Mouse (Mus musculus) forebrain, embryonic 12.5 days (tissue): ENCODE results near the gene Upk3bl. TPM values are rescaled to one million over a fixed set of nuclear protein-coding genes. Genes with fewer than 3 reads are reported as not detected.
"Not testable (repeated sequence)": the region's sequence is repeated elsewhere in the genome, so short reads cannot be mapped to it uniquely, and the experiment has no call there.

Source experiments
- ATAC-seq: fragments of 200-750 bp; cut with Nextera tagmentation; 2 replicates; pipeline ENCODE4 v1.8.0; 2017; ENCODE audit warnings: moderate TSS enrichment; ENCODE audit not compliant: low FRiP score
- H3K27ac ChIP-seq: fragments of 300-500 bp; sonication (generic); 2 replicates; pipeline ENCODE4 v1.5.1; 2016; ENCODE audit warnings: mild to moderate bottlenecking
- H3K27me3 ChIP-seq: fragments of 300-500 bp; sonication (generic); 2 replicates; pipeline ENCODE4 v1.6.1; 2016; ENCODE audit warnings: mild to moderate bottlenecking
- H3K36me3 ChIP-seq: fragments of 300-500 bp; sonication (generic); replicated peaks from 2 replicates; pipeline ENCODE4 v1.6.1; 2016; ENCODE audit warnings: mild to moderate bottlenecking
- H3K4me1 ChIP-seq: fragments of 300-500 bp; sonication (generic); 2 replicates; pipeline ENCODE4 v1.6.1; 2016
- H3K4me2 ChIP-seq: fragments of 300-500 bp; sonication (generic); 2 replicates; pipeline ENCODE4 v1.6.1; 2016; ENCODE audit warnings: mild to moderate bottlenecking, moderate library complexity
- H3K4me3 ChIP-seq: fragments of 300-500 bp; sonication (generic); replicated peaks from 2 replicates; pipeline ENCODE4 v1.5.1; 2016; ENCODE audit warnings: mild to moderate bottlenecking
- H3K9ac ChIP-seq: fragments of 300-500 bp; sonication (generic); 2 replicates; pipeline ENCODE4 v1.6.1; 2016; ENCODE audit warnings: mild to moderate bottlenecking
- H3K9me3 ChIP-seq: fragments of 300-500 bp; sonication (generic); 2 replicates; pipeline ENCODE4 v1.6.1; 2016
- WGBS: fragments of 180-500 bp; shearing (Covaris S2); methylation state at CpG from one replicate; pipeline ENCODE4 v1.1.7; 2016; 5-methylcytosine and 5-hydroxymethylcytosine counted together
- polyA plus RNA-seq: library from polyadenylated mRNA; unstranded; fragments of >200 nt; fragmentation: Nextera tagmentation; extraction: Ambion mirVana; gene quantifications from 2 replicates; pipeline ENCODE4 v1.2.1, GENCODE M21; 2016

Gene Upk3bl
- polyA plus RNA-seq, 1 experiment from 2014 or later, result 0.92 TPM

DNA sequence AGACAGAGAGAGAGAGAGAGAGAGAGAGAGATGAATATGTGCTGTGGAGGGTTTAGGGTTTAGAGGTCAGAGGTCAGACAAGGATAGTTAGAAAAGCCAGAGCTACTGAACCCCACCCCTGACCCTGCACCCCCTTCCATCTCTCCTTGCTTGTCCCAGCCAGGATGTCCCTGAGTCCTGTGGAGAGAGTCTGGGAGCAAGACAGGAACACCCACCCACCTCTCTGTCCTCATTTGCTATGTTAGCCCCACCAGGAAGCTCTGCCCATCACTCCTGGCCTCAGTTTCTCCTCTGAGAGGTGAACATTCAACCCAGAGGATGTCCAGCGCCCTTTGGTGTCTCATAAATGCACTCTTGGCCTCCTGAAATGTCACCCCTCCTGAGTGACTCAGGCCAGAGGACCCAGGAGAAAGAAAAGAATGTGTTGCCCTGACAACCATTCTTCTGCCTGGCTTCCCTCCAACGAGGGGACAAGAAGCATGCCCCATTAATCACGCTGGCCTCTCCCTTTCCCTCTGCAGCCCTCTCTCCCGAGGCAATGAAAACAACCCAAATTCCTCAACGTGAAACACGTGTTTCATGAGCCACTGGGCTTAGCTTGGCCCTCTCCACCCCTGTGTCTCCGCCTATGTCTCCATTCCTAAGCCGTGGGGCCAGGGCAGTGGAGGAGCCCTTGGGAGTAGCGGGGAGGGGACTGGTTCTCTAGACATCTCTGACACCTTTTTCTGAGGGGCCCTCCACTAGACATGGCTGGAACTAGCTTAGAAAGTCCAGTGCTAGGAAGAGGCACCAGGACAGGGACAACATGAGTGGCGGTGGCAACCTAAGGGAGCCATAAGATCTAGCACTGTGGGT lies 2.8 kb upstream of the Upk3bl start:
- peaks cover 13% of the 10 kb centered on the region for H3K4me1 ChIP-seq
- no peak overlapping the region for H3K9ac ChIP-seq
- no peaks in the 10 kb centered on the region for H3K36me3 ChIP-seq
- H3K27me3 ChIP-seq, result no peaks in the 10 kb centered on the region
- no peak overlapping the region for H3K4me3 ChIP-seq
- 4% methylated on average over 10 of the region's 10 CpGs for WGBS
- peak; percentile 61; the same call in 1 of the 2 replicates for ATAC-seq
- no peak overlapping the region for H3K4me2 ChIP-seq
- no peaks in the 10 kb centered on the region for H3K9me3 ChIP-seq
- peak overlapping the region; percentile 73 for H3K27ac ChIP-seq

DNA sequence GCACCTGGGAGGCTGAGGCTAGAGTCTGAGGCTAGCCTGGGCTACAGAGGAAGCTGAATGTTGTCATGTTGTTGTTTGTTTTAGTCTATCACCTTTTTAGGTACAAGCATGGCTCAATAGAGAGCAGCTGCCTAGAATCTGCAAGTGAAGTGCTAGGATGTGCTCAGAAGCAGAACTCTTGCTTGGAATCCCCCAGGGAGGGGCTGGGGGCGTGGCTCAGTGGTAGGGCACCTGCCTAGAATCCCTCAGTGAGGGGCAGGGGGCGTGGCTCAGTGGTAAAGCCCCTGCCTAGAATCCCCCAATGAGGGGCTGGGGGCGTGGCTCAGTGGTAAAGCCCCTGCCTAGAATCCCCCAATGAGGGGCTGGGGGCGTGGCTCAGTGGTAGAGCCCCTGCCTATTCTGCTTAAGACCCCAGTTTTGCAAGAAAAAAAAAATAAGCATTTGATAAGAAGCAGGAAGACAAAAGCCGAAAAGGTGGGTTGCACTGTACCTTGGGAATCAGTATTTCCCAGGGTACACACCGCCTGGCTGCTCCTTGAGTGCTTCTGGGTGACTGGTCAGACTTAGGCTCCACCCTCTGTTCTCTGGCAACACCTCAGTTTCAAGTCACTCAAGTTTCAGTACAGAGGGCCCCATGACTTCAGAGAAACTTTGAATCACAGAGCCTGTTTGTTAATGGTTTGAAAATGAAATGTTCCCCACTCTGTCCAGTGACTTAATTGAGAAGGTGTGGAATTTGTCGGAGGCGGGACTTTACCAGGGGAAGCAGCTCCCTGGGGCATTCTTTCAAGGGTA lies 1.2 kb upstream of the Upk3bl start:
- no peak for ATAC-seq
- Histone ChIP-seq H3K4me1 (peaks cover 13% of the 10 kb centered on the region), H3K9me3 (no peaks in the 10 kb centered on the region), H3K27me3 (no peaks in the 10 kb centered on the region), H3K27ac (no peak overlapping the region), H3K4me3 (no peak overlapping the region), H3K36me3 (no peaks in the 10 kb centered on the region), H3K4me2 (no peak overlapping the region), H3K9ac (no peak overlapping the region)
- 88% methylated on average over 8 of the region's 8 CpGs for WGBS

DNA sequence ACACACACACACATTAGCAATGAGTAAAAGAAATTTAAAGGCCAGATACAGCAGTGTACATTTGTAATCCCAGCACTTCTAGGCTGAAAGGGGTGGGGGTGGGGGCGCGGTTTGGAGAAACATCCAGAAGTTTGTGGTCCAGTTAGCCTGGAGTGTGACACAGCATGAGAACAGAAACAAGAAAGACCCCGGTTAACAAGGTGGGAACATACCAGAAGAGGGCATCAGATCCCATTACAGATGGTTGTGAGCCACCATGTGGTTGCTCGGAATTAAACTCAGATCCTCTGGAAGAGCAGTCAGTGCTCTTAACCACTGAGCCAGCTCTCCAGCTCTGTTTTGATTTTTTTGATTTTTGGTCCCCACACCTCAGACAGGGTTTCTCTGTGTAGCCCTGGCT lies 1.8 kb downstream of the Upk3bl start:
- Histone ChIP-seq H3K27ac (no peak overlapping the region), H3K4me2 (no peak overlapping the region), H3K9ac (no peak overlapping the region), H3K9me3 (no peaks in the 10 kb centered on the region), H3K4me3 (no peak overlapping the region), H3K36me3 (no peaks in the 10 kb centered on the region), H3K4me1 (peaks cover 12% of the 10 kb centered on the region), H3K27me3 (peaks cover 10% of the 10 kb centered on the region)
- 46% methylated on average over 4 of the region's 4 CpGs for WGBS
- ATAC-seq, result no peak

DNA sequence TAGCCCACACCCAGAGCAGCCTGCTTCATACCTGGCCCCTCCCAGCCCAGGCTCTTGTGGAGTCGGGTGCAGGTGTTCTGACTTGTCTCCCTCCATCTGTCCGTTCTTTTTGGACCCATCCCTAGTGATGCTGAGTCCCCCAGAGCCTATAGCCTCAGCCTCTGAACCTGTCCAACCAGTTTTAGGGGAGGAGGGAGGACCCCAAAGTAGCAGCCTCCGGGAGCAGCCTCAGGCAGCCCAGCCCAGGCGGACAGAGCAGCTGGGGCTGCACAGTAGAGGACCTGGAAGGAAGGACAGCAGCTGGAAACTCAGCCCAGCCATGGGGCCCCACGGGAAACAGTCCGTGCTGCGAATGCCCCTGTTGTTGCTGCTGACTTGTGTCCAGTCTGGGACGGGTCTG lies 2.8 kb downstream of the Upk3bl start:
- H3K27me3 ChIP-seq, result peaks cover 10% of the 10 kb centered on the region
- no peak overlapping the region for H3K9ac ChIP-seq
- H3K36me3 ChIP-seq, result no peaks in the 10 kb centered on the region
- no peak overlapping the region for H3K27ac ChIP-seq
- H3K4me1 ChIP-seq, result peaks cover 2% of the 10 kb centered on the region; the same call in 1 of the 2 replicates
- 34% methylated on average over 8 of the region's 8 CpGs for WGBS
- no peak overlapping the region for H3K4me3 ChIP-seq
- H3K4me2 ChIP-seq, result no peak overlapping the region
- no peak for ATAC-seq
- H3K9me3 ChIP-seq, result no peaks in the 10 kb centered on the region

DNA sequence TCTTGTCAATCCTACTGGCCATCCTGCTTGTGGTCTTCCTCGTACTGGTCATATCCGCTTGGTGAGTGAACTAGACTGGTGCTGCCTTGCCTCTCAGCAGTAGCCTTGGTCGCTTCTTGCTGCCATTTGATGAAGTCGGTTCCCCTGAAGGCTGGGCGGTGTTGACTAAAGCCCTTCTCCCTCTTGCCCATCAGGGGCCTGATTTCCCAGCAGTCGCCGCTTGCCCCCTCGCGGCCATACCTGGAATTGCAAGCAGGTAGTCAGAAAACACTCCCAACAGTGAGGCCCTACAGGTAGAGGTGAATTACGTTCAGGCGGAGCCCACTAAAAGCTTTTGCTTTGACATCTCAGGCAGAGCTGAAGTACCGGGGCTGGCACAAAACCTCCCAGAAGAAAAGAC lies 7.3 kb downstream of the Upk3bl start:
- no peak for ATAC-seq
- WGBS, result 12% methylated on average over 12 of the region's 12 CpGs
- H3K4me1 ChIP-seq, result no peaks in the 10 kb centered on the region
- H3K27ac ChIP-seq, result no peak overlapping the region
- H3K36me3 ChIP-seq, result no peaks in the 10 kb centered on the region
- no peak overlapping the region for H3K9ac ChIP-seq
- H3K27me3 ChIP-seq, result peaks cover 10% of the 10 kb centered on the region
- no peak overlapping the region for H3K4me2 ChIP-seq
- H3K4me3 ChIP-seq, result no peak overlapping the region
- no peaks in the 10 kb centered on the region for H3K9me3 ChIP-seq

DNA sequence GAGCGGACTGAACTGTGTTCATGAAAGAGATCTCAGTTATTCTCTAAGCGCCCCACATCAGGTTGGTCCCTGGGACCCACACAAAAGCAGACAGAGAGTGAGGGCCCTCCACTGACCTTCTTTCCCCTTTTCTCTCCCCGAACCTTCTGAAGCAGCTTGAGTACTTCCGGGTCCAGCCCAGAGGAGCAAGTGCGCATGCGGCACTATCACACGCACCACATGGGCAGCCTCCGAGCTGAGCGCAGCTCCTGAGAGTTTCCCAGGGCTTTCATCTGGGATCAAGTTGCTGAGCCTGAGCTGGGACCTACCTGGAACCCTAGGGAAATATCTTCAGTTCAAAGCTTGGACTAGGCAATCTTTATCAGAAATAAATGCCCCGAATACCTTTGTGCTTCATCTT lies 9.6 kb downstream of the Upk3bl start:
- H3K9ac ChIP-seq, result no peak overlapping the region
- ATAC-seq, result no peak
- H3K27ac ChIP-seq, result no peak overlapping the region
- no peak overlapping the region for H3K4me2 ChIP-seq
- no peaks in the 10 kb centered on the region for H3K9me3 ChIP-seq
- H3K4me1 ChIP-seq, result no peaks in the 10 kb centered on the region
- no peak overlapping the region for H3K4me3 ChIP-seq
- peaks cover 10% of the 10 kb centered on the region for H3K27me3 ChIP-seq
- H3K36me3 ChIP-seq, result no peaks in the 10 kb centered on the region
- 87% methylated on average over 10 of the region's 10 CpGs for WGBS

DNA sequence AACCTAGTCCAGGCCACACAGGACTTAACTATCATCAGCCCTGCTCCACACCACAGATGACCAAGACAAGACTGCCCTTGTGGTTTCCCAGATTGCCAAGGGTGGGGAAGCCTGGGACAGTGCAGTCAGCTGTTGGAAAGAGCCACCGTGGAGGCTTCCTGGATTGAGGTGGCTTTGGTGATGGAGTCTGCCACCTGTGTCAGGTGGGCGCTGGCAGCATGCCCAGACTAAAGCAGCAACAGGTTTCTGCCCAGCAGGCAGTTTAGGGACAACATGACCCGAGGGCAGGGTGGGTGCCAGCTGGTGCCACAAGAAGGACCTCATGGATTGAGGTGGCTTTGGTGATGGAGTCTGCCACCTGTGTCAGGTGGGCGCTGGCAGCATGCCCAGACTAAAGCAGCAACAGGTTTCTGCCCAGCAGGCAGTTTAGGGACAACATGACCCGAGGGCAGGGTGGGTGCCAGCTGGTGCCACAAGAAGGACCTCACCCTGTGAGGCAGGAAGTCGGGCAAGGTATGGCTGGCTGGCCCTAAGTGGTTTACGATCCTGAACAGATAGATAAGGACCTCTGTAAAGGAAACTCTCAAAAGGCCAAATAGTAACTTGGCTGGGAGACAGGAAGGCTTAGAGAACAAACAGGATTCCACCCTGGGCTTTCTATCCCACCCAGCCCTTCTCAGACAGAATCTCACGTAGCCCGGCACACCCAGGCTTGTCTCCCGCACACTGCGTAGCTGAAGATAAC lies 12.3 kb downstream of the Upk3bl start:
- not testable (repeated sequence) for H3K9ac ChIP-seq, H3K4me1 ChIP-seq, H3K27ac ChIP-seq, H3K36me3 ChIP-seq, H3K9me3 ChIP-seq, ATAC-seq, H3K4me2 ChIP-seq, H3K27me3 ChIP-seq, H3K4me3 ChIP-seq
- 88% methylated on average over 11 of the region's 11 CpGs for WGBS

DNA sequence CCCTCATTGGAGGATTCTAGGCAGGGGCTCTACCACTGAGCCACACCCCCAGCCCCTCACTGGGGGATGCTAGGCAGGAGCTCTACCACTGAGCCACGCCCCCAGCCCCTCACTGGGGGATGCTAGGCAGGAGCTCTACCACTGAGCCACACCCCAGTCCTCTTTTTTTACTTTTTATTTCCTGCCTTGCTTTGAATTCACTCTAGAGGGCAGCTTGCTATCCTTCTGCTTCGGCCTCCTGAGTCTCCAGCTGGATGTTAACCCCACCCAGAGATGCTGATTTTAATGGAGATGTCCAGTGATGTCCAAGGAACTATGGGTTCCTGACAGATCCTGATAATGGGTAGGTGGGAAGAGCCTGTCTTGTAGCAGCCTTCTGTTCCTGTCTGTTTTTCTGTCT lies 15.1 kb downstream of the Upk3bl start:
- 70% methylated on average over 2 of the region's 2 CpGs for WGBS
- H3K27me3 ChIP-seq, result peaks cover 5% of the 10 kb centered on the region; the same call in 1 of the 2 replicates
- no peak for ATAC-seq
- H3K9me3 ChIP-seq, result no peaks in the 10 kb centered on the region
- H3K9ac ChIP-seq, result no peak overlapping the region
- no peaks in the 10 kb centered on the region for H3K36me3 ChIP-seq
- H3K4me3 ChIP-seq, result no peak overlapping the region
- H3K4me1 ChIP-seq, result no peaks in the 10 kb centered on the region
- H3K27ac ChIP-seq, result no peak overlapping the region
- no peak overlapping the region for H3K4me2 ChIP-seq

DNA sequence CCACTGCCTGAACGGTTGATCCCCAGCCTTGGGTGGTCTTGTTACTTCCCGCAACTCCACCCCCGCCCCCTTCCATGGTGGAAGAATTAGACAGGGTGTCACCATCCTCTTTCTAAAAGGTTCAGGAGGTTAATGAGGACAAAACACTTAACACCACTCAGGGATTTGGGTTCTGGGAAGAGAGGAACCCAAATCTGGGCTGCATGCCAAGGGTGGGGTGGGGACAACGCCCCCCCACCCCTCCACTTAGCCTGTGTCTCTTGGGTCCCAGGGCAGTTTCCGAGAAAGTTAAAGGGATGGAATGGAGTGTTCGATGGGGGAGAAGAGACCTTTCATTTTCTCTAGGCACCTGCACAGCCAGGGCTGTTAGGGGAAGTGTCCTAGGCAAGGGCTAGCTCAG lies 18.8 kb downstream of the Upk3bl start:
- Histone ChIP-seq H3K36me3 (no peaks in the 10 kb centered on the region), H3K9ac (no peak overlapping the region), H3K4me2 (no peak overlapping the region), H3K4me3 (no peak overlapping the region), H3K27me3 (peaks cover 5% of the 10 kb centered on the region; the same call in 1 of the 2 replicates), H3K4me1 (peaks cover 3% of the 10 kb centered on the region; the same call in 1 of the 2 replicates), H3K9me3 (no peaks in the 10 kb centered on the region), H3K27ac (no peak overlapping the region)
- ATAC-seq, result no peak
- 66% methylated on average over 6 of the region's 6 CpGs for WGBS

DNA sequence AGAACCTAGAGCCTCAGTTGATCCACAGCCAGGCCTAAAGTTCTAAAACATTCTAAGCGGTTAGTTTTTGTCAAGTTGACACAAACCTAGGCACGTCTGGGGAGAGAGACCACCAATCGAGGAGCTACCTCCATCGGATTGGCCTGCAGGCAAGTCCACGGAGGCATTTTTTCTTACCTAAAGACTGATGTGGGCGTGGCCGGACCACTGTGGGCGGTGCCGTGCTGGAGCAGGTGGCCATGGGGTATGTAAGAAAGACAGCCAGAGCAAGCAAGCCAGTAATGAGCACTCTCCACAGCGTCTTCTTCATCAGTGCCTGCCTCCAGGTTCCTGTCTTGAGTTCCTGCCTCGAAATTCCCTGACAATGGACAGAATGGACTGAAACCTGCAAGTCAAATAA lies 19.2 kb downstream of the Upk3bl start:
- Histone ChIP-seq H3K36me3 (no peaks in the 10 kb centered on the region), H3K9ac (no peak overlapping the region), H3K9me3 (no peaks in the 10 kb centered on the region), H3K27me3 (peaks cover 5% of the 10 kb centered on the region; the same call in 1 of the 2 replicates), H3K4me2 (no peak overlapping the region), H3K4me3 (no peak overlapping the region), H3K27ac (no peak overlapping the region), H3K4me1 (peaks cover 3% of the 10 kb centered on the region; the same call in 1 of the 2 replicates)
- ATAC-seq, result no peak
- 66% methylated on average over 11 of the region's 11 CpGs for WGBS

DNA sequence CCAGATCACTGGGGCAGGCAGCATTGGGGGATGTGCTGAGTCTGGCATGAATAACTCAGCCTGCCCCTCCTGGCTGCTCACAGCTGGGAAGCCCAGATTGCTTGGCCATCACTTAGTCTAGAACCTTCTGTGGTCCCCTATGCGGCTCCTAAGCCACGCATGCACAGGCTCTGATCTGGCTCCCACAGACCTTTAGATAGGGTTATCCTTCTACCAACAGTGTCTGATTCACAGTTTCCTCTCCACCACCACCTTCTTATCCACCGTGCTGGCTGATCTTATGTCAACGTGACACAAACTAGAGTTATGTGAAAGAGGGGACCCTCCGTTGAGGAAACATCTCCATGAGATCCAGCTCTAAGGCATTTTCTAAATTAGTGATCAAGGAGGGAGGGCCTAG lies 20.8 kb downstream of the Upk3bl start:
- no peak for ATAC-seq

DNA sequence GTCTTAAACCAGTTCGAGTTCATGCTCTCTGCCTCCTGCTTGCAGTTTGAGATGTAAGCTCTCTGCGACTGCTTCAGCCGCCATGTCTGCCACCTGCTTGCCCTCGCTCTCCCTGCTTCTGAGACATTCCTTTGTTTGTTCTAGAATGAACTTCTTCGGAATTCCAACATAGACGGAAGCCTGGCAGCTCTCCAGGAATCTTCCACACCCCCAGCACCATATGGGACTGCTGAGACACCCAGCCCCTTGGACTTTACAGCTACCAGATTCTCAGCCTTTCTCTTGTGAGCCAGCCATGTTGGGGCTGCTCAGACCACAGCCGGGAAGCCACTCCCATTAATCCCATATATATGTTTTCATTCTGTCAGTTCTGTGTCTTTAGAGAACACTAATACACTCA lies 22.0 kb downstream of the Upk3bl start:
- no peak for ATAC-seq
- Histone ChIP-seq H3K27ac (0 out of 2 replicates have a peak overlapping the region, but pooled peaks have one; percentile 9), H3K9ac (no peak overlapping the region), H3K4me3 (no peak overlapping the region), H3K4me2 (no peak overlapping the region), H3K4me1 (peaks cover 3% of the 10 kb centered on the region; the same call in 1 of the 2 replicates), H3K9me3 (no peaks in the 10 kb centered on the region), H3K36me3 (no peaks in the 10 kb centered on the region), H3K27me3 (peaks cover 8% of the 10 kb centered on the region)
- WGBS, result 57% methylated on average over 7 of the region's 7 CpGs

More for the DNA sequence above, 20.8 kb downstream of the Upk3bl start:
- no peaks in the 10 kb centered on the region for H3K36me3 ChIP-seq
- 92% methylated on average over 5 of the region's 5 CpGs for WGBS
- H3K4me3 ChIP-seq, result no peak overlapping the region
- no peak overlapping the region for H3K4me2 ChIP-seq
- H3K4me1 ChIP-seq, result peaks cover 3% of the 10 kb centered on the region; the same call in 1 of the 2 replicates
- H3K9ac ChIP-seq, result no peak overlapping the region
- H3K27me3 ChIP-seq, result peaks cover 5% of the 10 kb centered on the region; the same call in 1 of the 2 replicates
- H3K9me3 ChIP-seq, result no peaks in the 10 kb centered on the region
- H3K27ac ChIP-seq, result no peak overlapping the region
